Mouse (Mus musculus) testis, adult 2 months (tissue): Measurements from ENCODE around the gene Pus7.

Source experiments
- CTCF ChIP-seq: fragments of 200-500 bp; IDR thresholded peaks from 2 replicates; pipeline ENCODE4 v1.5.1; 2012; ENCODE audit warnings: low read depth, mild to moderate bottlenecking, inconsistent platforms, low read length, moderate library complexity; ENCODE audit not compliant: control insufficient read depth, insufficient read depth, insufficient replicate concordance
- POLR2A ChIP-seq: fragments of 200-500 bp; IDR thresholded peaks from 2 replicates; pipeline ENCODE4 v1.6.1; 2012; ENCODE audit warnings: low read depth, mild to moderate bottlenecking, inconsistent platforms, low read length, moderate library complexity; ENCODE audit not compliant: control insufficient read depth

GRCm38 (mm10) chr5:23755591-23755990 lies 27.9 kb downstream of the Pus7 start:
- TF ChIP-seq CTCF (no peak), POLR2A (no peak)
